Mouse (Mus musculus) small intestine, adult 10 weeks (tissue): ENCODE measurements around the gene Ccdc3. TPM values are rescaled to one million over a fixed set of nuclear protein-coding genes. Genes with fewer than 3 reads are reported as not detected.

Experiments used
- polyA plus RNA-seq: library from polyadenylated mRNA; stranded (reverse); fragments of 350-450 nt; fragmentation: Illumina TruSeq; extraction: RNeasy Lipid Tissue Mini Kit (QIAGEN cat#74804); gene quantifications from one replicate; pipeline ENCODE4 v1.2.3, GENCODE M21; 2014; ENCODE audit warnings: low replicate concordance

Ccdc3 gene
- polyA plus RNA-seq = 2.6 TPM

GRCm38 (mm10) chr2:5137500-5138286 lies at the start of gene Ccdc3:
TSS of gene Ccdc3 (plus strand) at chr2:5137776.

Other genes with a start within 250 kb of the Ccdc3 start
- 1,524 TPM for gene Phyh, start 218.8 kb upstream of the Ccdc3 start, polyA plus RNA-seq
- not detected for gene Ucma, start 161.7 kb upstream of the Ccdc3 start, polyA plus RNA-seq
- 3.7 TPM for gene Mcm10, start 125.0 kb upstream of the Ccdc3 start, polyA plus RNA-seq
- gene Optn, start 73.7 kb upstream of the Ccdc3 start, polyA plus RNA-seq = 106 TPM